Mouse (Mus musculus) ES-Bruce4 (cell line): ENCODE results near the gene Jak2. TPM values are rescaled to one million over a fixed set of nuclear protein-coding genes. Genes with fewer than 3 reads are reported as not detected.

Source experiments
- H3K27ac ChIP-seq: 2 replicates; pipeline ENCODE4 v1.5.1; 2012; ENCODE audit warnings: low read length, inconsistent platforms; ENCODE audit not compliant: insufficient read depth
- H3K27me3 ChIP-seq: 2 replicates; pipeline ENCODE4 v1.6.1; 2012; ENCODE audit warnings: mild to moderate bottlenecking, low read length, inconsistent platforms; ENCODE audit not compliant: control insufficient read depth, poor library complexity, insufficient read depth, severe bottlenecking
- H3K36me3 ChIP-seq: 2 replicates; pipeline ENCODE4 v1.6.1; 2012; ENCODE audit warnings: inconsistent platforms, mild to moderate bottlenecking, low read length, moderate library complexity; ENCODE audit not compliant: control insufficient read depth, poor library complexity, insufficient read depth, severe bottlenecking
- H3K4me1 ChIP-seq: one replicate; pipeline ENCODE4 v1.8.1; 2011; ENCODE audit warnings: low read length; ENCODE audit not compliant: control insufficient read depth, insufficient read depth
- H3K4me3 ChIP-seq: 2 replicates; pipeline ENCODE4 v1.5.1; 2011; ENCODE audit warnings: low read depth, mild to moderate bottlenecking, low read length
- H3K9ac ChIP-seq: 2 replicates; pipeline ENCODE4 v1.6.1; 2012; ENCODE audit warnings: low read depth, mild to moderate bottlenecking, inconsistent platforms; ENCODE audit not compliant: poor library complexity, severe bottlenecking
- H3K9me3 ChIP-seq: replicated peaks from 2 replicates; pipeline ENCODE4 v1.6.1; 2012; ENCODE audit warnings: mild to moderate bottlenecking, low read length, inconsistent platforms; ENCODE audit not compliant: control insufficient read depth, poor library complexity, insufficient read depth, severe bottlenecking
- CTCF ChIP-seq: IDR thresholded peaks from one replicate; pipeline ENCODE4 v1.8.1; 2011; ENCODE audit warnings: low read depth, low read length
- EP300 ChIP-seq: IDR thresholded peaks from 2 replicates; pipeline ENCODE4 v1.6.1; 2011; ENCODE audit warnings: low read depth, low read length; ENCODE audit not compliant: insufficient read depth
- POLR2A ChIP-seq: IDR thresholded peaks from one replicate; pipeline ENCODE4 v1.8.1; 2011; ENCODE audit warnings: low read length; ENCODE audit not compliant: insufficient read depth
- polyA plus RNA-seq: library from polyadenylated mRNA; stranded (reverse); fragments of >200 nt; gene quantifications from 2 replicates; pipeline ENCODE4 v1.2.4, GENCODE M21; 2011; ENCODE audit warnings: low read depth; ENCODE audit not compliant: missing spikeins, insufficient read depth, insufficient read length

The Jak2 gene
- polyA plus RNA-seq, 1 experiment: 12.6 TPM

DNA sequence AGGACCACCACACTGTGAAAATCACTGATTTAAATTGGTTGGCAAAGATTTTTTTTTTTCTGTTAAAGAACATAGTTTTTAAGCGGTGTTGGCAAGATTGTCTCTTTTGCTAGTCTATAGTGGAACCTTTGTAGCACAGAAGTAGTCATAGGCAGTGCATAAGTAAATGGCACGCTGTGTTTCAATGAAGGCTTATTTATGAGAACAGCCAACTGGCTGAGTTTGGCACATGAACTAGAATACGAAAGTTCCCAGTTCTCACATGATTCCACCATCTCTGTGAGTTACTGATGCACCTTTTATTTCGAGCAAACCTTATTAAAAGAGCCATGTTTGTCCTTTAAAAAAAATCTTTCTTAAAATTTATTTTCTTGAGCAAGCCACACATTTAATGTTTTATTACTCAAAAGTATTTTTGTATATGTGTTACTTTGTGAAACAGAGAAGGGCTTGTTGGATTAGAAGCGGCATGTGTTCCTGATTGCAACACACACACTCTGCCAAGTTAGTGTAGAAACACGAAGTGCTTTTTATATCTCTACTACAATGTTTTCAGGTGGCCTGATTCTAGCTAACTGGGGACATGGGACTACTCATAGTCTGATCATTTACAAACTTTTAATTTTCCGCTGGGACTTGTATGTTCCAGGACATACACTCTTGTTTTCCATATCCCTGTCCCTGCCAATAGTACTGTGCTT, 3.8 kb downstream of the Jak2 start:
- Histone ChIP-seq H3K27me3 (peaks cover 3% of the 10 kb centered on the region; the same call in 1 of the 2 replicates), H3K4me3 (no peak overlapping the region), H3K27ac (no peak overlapping the region), H3K4me1 (no peaks in the 10 kb centered on the region), H3K9ac (no peak overlapping the region), H3K9me3 (no peaks in the 10 kb centered on the region), H3K36me3 (no peaks in the 10 kb centered on the region)
- no peak for TF ChIP-seq CTCF
- no peak for TF ChIP-seq EP300
- no peak for TF ChIP-seq POLR2A

DNA sequence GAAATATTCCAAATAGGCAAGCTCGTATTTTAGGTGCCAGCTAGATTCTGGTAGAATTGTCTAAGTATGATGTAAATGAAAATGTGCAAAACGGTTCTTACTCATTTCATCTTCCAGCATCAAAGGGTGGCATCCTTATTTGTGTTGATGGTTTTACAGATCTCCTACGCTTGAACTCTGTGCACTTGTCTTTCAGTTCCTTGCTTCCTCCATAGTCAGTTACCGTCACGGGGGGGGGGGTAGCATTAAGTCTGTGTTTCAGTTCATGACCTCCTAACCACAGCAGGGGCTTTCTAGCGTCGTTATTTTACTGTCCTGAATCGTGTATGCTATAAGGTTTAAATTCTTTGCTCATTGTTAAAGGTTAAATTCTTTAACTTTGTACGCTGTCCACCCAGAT, 10.0 kb downstream of the Jak2 start:
- Histone ChIP-seq H3K4me3 (no peak overlapping the region), H3K9me3 (no peaks in the 10 kb centered on the region), H3K27me3 (no peaks in the 10 kb centered on the region), H3K36me3 (no peaks in the 10 kb centered on the region), H3K4me1 (no peaks in the 10 kb centered on the region), H3K9ac (no peak overlapping the region), H3K27ac (no peak overlapping the region)
- no peak for TF ChIP-seq POLR2A
- TF ChIP-seq CTCF: no peak
- no peak for TF ChIP-seq EP300

DNA sequence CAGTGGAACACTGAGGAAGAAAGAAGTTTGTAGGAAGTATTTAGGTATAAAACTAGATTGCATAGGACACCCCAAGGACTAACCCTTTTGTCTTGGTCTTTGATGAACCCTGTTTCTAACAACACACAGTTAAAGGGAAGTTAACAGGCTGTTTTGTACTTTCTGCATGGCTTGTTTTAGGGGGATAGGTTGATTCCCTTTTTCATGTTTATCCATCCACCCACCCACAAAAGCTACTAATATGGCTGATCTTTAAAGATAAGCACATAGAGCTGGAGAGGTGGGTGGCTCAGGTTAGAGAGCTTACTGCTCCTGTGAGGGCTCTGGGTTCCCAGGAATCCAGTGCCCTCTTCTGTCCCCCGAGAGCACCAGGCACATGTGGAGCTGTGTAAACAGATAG, 11.9 kb downstream of the Jak2 start:
- H3K36me3 ChIP-seq: no peaks in the 10 kb centered on the region

DNA sequence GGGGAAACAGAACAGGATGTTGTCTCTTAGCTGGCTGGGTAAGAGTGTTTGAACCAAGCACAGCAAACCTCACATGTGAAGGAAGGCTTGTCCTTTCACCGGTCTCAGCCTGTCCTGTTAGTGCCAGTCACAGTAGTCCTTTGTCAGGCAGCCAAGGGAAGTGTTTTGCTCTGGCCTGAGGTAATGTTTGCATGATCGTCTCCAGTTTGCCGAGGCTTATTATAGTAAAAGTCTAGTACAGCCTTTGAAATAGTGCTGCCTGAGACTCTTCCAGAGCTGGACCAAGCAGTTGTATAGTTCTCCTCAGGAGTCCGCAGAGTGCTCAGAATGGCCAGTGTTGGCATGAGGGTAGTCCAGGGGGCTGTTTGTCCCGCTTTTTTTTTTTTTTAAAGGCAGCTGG, 13.9 kb downstream of the Jak2 start:
- no peaks in the 10 kb centered on the region for H3K27me3 ChIP-seq
- no peak for TF ChIP-seq POLR2A
- TF ChIP-seq CTCF: no peak
- TF ChIP-seq EP300: no peak

More for the DNA sequence above, 11.9 kb downstream of the Jak2 start:
- H3K27me3 ChIP-seq: no peaks in the 10 kb centered on the region
- H3K27ac ChIP-seq: no peak overlapping the region
- H3K4me3 ChIP-seq: no peak overlapping the region
- H3K9me3 ChIP-seq: no peaks in the 10 kb centered on the region
- peaks cover 2% of the 10 kb centered on the region for H3K4me1 ChIP-seq
- no peak overlapping the region for H3K9ac ChIP-seq
- TF ChIP-seq EP300 (no peak), POLR2A (no peak), CTCF (no peak)

DNA sequence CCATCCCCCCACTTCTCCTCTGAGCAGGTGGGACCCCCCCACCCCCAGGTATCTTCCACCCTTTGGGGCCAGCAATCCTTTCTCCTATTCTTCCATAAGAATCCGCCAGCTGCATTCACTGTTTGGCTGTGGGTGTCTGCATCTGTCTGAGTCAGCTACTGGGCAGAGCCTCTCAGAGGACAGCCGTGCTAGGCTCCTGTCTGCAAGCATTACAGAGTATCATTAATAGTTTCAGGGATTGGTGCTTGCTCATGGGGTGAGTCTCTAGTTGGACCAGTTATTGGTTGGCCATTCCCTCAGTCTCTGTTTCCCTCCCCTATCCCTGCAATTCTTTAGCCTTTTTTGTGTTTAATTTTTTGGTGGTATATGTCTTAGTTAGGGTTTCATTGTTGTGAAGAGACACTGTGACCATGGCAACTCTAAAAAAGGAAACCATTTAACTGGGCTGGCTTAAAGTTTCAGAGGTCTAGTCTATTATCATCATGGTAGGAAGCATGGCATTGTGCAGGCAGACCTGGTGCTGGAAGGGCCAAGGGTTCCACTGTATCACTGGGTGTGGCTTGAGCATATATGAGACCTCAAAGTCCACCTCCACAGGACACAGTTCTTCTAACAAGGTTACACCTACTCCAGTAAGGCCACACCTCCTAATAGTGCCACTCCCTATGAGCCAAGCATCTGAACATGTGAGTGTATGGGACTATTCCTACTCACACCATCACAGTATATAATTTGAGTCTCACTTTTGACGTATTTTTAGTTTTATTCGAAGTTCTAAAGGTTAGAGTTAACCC, 15.6 kb downstream of the Jak2 start:
- no peak for TF ChIP-seq EP300
- TF ChIP-seq CTCF: no peak
- TF ChIP-seq POLR2A: no peak
- no peaks in the 10 kb centered on the region for H3K9me3 ChIP-seq
- no peak overlapping the region for H3K4me3 ChIP-seq
- no peaks in the 10 kb centered on the region for H3K36me3 ChIP-seq
- H3K9ac ChIP-seq: no peak overlapping the region
- H3K27me3 ChIP-seq: no peaks in the 10 kb centered on the region
- H3K27ac ChIP-seq: no peak overlapping the region
- peaks cover 2% of the 10 kb centered on the region for H3K4me1 ChIP-seq

More for the DNA sequence above, 13.9 kb downstream of the Jak2 start:
- no peak overlapping the region for H3K4me3 ChIP-seq
- H3K27ac ChIP-seq: no peak overlapping the region
- H3K4me1 ChIP-seq: peaks cover 2% of the 10 kb centered on the region
- H3K9me3 ChIP-seq: no peaks in the 10 kb centered on the region
- no peaks in the 10 kb centered on the region for H3K36me3 ChIP-seq
- no peak overlapping the region for H3K9ac ChIP-seq
